Mouse (Mus musculus): ENCODE measurements around the gene Enpp6. TPM values are rescaled to one million over a fixed set of nuclear protein-coding genes. Genes with fewer than 3 reads are reported as not detected.

Enpp6 gene
- total RNA-seq (2021): under 1 TPM; 0.55 to 0.69 TPM
- long read RNA-seq, experiment 1: 0 reads
- long read RNA-seq, experiment 2, full-length matches to known transcripts: 1 of 1 reads
- long read RNA-seq, experiment 2, partial matches to known transcripts: 0 of 1 reads
- long read RNA-seq, experiment 2, other reads (novel, unspliced or antisense): 0 of 1 reads

DNA sequence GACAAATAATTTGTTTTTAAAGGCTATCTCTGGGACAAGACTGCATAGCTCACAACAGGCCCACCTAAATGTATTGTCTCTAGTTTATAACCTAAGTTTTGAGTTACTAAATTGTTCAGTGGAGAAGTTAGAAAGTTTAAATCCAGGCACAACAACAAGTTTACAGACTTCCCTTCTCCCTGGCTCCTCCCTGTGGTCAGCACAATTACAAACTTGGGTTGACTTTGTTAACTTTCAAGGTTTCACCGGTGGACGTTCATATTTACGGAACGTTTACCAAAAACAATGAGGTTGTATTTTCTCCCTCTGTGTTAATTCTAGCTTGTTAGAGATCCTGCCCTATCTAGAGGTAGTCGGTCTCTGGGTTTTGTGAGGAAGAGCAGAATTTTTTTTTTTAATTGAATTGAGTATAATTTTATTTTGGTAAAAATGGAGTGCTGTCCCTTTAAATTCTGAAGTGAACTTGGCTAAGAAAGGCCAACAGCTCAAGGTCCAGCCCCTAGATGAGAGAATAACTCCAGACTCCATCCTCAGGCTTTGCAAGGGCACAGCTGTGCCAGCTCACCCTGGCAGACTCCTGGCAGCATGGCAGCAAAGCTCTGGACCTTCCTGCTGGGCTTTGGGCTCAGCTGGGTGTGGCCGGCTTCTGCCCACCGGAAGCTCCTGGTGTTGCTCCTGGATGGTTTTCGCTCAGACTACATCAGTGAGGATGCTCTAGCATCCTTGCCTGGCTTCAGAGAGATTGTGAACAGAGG is at the start of gene Enpp6:
Enpp6 (plus strand) TSS at position 502 of the 755 bp plus-strand sequence.
- no peak for DNase-seq
- intact Hi-C loops (cut with DNase I; ENCODE audit: low total_unique reads): no loop called here

DNA sequence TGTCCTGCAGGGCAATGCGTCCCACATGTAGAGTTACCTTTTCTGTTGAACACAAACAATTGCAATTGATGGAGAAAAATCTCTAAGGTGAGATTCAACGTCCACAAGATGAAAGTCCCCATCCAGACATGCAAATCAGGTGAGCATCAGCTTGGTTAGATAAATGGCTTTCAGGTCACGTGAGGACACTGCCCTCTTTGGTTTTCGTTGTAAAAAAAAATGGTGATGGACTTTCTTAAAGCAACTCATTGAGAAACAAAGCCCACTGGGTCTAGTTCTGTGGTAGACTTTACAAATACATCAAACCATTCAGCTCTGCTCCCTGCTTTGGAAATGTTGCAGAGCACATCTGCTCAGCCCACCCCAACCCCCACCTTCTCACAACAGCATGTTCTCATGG is 48.5 kb upstream of the Enpp6 start:
- no peak for DNase-seq
- intact Hi-C loops (cut with DNase I; ENCODE audit: low total_unique reads): no loop called here

DNA sequence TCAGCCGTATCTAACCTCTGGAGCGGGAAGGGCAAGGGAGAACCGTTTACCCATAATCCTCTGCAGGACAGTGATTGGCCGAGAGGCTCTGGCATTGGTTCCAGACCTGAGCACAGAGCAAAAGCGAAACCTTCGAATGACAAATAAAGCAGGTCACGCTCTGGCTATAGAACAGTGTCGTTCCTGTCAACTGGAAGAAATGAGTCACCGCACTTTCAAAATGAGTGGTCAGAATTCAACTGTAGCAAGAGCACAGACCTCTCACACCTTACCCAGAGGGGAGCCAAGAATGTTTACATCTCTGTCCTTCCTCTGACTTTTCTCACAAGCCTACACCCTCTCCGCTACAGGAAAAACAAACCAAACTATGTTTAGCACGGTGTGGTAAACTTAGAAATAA is 45.4 kb upstream of the Enpp6 start:
- DNase-seq: peak; percentile 24
- intact Hi-C loops (cut with DNase I; ENCODE audit: low total_unique reads): loop anchor here (10.0 kb wide), 1 partner anchor 376 kb away; no protein-coding TSS in a partner anchor

DNA sequence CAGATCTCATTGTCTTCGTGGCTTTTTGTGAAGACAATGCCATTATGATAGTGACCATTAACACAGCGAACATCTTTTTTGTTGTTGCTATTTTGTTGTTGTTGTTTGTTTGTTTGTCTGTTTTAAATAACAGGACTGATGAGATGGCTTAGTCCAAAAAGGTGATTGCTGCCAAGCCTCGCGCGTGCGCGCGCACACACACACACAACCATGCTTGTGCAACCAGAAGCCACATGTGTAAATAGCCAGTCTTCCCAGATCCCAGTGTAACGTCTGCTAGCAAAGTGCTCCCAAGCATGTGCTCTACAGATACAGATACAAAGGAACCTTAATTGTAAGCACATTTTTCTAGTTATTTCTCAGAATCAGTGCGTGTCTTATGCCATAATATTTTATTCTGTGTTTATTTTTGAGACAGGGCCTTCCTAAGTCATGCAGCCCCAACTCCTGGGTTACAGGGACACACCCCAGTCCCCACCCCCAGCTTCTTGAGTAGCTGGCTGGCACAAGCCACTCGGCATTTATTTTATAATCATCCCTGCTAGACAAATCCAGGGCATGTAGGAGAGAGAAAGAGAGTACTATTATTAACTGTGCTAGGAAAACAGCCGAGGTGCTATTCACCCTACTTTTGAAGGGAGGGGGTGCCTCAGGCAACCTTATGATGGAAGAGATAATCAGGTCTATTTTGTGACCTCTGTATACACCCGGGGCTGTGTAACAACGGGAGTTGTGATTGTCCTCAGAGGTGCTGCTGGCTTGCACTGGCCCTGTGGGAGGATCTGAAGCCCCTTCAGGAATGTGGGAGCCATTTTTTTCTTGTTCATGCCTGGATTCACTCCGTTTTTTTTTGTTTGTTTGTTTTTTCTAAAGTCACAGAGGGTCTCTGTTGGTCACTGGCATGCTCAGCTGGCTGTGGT is 44.7 kb upstream of the Enpp6 start:
- intact Hi-C loops (cut with DNase I; ENCODE audit: low total_unique reads): loop anchor here (10.0 kb wide), 1 partner anchor 377 kb away; no protein-coding TSS in a partner anchor
- DNase-seq: no peak

DNA sequence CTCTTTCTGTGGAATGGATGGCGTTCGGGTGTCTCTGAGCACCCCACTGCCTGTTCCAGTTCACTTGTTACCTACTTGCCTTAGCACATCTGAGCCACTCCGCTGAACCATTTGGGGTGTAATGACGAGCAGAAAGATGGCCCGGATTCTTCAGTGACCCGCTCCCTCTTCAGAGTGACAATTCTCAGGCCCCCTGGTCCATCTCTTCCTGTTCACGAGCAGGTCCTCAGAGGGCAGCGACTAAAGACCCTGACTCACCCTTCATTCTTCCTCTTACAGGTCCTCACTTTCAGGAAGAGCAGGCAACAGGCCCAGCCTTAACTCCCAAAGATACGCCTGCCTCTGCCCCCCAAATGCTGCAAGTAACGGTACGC is 44.0 kb upstream of the Enpp6 start:
- intact Hi-C loops (cut with DNase I; ENCODE audit: low total_unique reads): loop anchor here (10.0 kb wide), 1 partner anchor 378 kb away; no protein-coding TSS in a partner anchor
- no peak for DNase-seq

DNA sequence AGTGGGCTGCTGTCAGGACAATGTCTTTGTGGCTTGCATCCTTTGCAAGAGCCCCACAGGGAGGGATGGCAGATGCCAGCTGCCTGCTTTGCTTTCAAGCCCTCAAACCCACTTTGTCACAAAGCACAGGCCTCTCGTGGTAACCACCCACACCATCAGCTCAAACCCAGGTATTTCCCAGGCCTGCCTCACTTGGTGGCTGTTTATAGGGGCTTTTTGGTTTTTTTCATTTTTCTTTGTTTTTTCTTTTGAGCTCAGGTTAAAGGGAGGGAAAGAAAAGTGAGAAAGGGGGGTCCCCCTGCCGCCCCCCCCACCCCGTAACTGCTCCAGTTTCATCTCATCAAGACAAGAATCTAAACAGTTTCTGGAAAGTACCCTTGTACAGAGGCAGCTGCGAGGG is 43.4 kb upstream of the Enpp6 start:
- no peak for DNase-seq
- intact Hi-C loops (cut with DNase I; ENCODE audit: low total_unique reads): loop anchor here (10.0 kb wide), 1 partner anchor 379 kb away; no protein-coding TSS in a partner anchor

DNA sequence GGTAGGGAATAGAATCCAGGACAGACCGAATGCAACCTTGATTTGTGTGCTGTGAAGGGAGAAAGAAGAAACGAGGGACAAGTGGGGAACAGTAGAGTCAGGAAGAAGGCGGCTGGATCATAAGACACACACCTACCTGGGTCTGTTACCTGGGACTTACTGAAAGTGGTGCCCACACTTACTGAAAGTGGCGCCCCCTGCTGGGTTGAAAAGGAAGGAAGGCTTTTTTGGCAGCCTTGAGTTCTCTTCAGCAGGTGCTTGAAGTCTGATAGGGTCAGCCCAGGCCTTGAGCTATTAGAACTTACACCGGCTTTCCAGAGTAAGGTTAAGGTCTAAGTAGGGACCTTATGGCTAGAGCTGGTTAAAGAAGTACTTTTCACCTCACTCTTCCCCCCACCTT is 40.5 kb upstream of the Enpp6 start:
- intact Hi-C loops (cut with DNase I; ENCODE audit: low total_unique reads): loop anchor here (10.0 kb wide), 1 partner anchor 381 kb away; no protein-coding TSS in a partner anchor
- DNase-seq: no peak

DNA sequence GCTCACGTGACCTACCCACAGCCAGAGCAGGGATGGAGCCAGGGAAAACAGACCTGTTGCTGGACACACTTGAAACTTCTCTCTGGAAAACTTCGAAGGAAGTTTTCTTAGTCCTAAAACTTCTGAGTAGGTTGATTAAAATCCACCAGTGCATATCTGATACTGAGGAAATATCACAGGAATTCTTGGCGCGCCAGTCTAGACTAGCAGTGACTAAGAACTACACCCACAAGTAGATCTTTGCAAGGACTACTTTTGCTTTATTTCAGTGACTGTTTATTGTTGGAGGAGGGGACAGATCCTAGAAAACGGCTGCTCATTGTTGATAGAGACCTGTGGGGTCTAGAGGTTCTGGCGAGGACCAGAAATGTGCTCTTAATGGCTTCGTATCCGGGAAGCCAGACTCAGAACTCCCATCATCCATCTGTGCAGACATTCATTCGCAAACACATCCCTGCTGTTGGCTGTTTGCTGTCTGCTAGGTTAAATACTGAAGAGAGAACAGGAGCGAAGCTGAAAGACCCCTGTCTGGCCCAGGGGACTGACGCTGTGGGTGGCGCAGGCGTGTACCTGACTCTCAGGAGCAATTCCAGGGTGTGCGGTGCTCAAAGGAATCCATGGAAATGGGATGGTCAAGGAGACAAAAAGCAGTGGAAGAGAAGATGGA is 38.5 kb upstream of the Enpp6 start:
- no peak for DNase-seq
- intact Hi-C loops (cut with DNase I; ENCODE audit: low total_unique reads): loop anchor here (2.0 to 10.0 kb wide), 2 partner anchors 275 to 383 kb away; no protein-coding TSS in a partner anchor

DNA sequence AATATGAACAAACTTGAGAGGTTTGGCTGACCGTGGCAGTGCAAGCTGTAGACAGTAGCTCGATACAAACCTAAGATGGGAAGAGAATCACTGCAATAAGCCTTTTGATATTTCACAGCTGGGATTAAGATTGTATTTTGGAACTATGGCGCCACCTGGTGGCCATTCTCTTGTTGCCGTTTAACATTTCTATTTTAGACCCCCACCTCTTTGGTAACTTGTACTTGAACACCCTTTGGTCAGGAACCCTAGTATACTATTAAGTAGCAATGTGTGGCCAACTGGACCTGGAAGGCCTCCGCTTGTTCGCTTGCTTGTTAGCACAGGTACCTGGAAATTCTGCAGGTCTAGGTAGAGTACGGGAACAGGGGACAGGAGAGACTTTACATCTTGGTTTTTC is 33.2 kb upstream of the Enpp6 start:
- DNase-seq: peak; percentile 63

DNA sequence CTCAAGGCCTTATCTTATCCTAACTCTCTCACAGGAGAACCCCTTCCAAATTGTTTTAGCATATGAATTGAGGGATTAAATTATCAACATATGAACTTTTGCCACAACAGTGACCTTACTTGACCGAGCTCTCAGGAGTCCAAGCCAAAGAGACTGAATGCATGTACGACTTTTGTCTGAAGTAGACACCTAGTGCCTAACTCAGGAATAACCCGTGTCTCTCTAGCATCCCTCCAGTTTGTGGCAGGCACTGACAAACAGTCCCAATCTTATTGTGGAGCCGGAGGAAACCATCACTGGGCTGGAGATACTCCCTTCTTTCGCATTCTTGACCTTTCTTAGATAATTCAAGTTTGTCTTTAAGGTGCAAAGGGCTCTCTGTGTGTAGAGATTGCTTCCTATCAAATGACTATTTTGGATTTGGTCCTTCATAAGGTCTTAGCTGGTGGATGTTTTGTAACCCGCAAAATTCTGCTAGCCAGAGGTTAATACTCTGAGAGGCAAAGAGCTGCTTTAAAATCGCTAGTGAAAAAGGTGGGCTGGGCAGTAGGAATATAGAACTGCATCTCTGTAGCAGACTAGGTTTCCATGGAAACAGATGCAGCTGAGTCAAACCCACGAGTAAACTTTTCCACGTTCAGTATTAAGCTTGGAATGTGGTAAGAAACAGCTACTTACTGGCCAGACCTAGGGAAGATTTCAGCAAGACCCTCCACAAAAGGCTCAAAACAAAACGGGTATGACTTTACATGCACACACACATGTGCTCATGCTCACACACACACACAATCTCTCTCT is 23.9 kb upstream of the Enpp6 start:
- no peak for DNase-seq
- intact Hi-C loops (cut with DNase I; ENCODE audit: low total_unique reads): no loop called here

More for the DNA sequence above, 33.2 kb upstream of the Enpp6 start:
- intact Hi-C loops (cut with DNase I; ENCODE audit: low total_unique reads): no loop called here

DNA sequence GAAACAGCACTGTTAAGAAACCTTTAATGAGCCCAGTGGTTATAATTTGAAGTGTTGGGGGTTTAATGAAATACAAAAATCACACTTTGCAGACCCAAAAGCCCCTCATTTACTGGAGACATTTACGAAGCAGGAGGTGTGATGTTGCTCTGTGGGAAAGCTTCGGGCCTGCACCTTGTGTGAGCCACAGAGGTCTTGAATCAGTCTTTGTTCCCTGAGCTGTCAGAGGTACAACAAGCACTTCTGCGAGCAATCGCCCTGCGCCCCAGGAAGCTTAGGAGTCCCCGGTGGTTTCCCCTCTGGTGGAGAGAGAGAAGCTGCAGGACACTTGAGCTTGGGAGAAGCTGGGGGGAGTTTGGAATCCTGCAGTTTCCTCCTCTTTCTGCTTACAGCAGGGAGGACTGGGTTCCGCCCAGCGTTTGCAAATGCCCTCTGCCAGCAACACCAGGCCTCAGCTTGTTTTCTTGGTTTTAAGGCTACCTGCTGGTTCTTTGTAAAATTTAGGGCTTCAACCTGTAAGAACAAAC is 23.0 kb upstream of the Enpp6 start:
- intact Hi-C loops (cut with DNase I; ENCODE audit: low total_unique reads): no loop called here
- DNase-seq: no peak

DNA sequence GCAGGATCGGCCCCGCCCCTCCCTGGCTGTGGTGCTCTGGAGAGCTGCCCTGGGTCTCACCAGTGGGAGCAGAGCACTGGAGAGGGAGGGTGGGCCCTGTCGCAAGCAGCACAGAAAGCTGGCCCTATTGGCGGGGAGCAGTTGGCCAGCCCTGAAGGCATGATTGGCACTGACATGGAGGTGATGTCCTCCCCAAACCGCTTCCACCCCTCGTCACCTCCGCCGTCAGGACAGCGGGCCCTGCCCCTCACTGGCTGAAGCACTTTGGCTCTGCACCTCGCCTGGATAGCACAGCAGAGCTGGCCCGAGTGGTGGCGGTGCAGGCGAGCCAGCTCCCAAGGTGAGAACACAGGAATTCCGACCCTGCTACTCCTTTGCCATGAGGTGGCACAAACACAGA is 20.9 kb upstream of the Enpp6 start:
- intact Hi-C loops (cut with DNase I; ENCODE audit: low total_unique reads): no loop called here
- DNase-seq: no peak

DNA sequence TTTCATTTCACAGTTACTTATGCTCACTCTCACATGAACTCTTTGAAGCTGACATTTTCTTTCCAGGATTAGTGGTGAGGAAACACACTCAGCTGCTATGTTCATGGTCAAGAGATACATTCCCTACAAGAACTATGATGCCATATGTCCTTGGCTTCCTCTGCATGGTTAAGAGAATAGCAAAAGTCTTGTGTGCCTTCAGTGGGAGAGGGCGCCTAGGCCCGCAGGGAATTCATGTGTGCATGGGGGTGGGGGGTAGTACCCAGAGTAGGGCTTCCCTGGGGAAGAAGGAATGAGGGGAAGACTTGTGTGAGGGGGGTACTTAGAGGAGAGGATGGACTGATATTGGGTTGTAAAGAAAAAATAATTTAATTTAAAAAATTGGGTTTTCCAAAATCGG is 18.0 kb upstream of the Enpp6 start:
- intact Hi-C loops (cut with DNase I; ENCODE audit: low total_unique reads): no loop called here
- DNase-seq: no peak

DNA sequence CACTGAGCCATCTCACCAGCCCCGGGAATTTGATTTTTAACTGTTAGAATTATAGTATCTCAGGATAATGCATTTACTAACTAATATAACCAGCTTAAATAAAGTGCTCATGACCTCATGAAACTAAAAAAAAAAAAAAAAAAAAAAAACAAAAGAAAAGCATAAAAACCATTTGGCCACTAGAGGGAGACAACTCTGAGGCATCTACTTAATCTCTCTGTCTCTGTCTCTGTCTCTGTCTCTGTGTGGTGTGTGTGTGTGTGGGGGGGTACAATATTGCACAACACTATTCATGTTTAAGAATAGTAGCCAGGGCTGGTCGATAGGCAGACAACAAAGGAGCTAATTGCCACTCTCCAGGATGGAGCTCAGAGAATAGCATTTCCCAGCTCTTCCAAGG is 17.3 kb upstream of the Enpp6 start:
- no peak for DNase-seq
- intact Hi-C loops (cut with DNase I; ENCODE audit: low total_unique reads): no loop called here

DNA sequence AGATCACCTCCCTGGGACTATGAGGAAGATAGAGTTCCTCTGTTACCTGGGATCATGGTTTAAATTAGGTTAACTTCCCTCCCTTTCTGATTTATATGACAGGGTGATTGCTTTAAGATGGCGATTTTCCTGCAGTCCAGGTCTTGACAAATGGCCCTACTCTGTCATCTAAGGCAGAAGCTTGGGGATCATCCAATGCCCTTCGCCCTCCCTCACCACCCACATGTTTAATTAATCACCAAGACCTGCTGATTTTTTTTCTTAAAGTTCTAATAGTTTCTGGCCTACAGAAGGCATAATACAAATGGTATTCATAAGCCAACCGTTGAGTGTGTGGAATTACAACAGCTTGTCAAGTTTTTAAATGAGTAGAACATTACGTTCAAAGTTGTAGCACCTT is 9.3 kb upstream of the Enpp6 start:
- DNase-seq: no peak
- intact Hi-C loops (cut with DNase I; ENCODE audit: low total_unique reads): no loop called here

DNA sequence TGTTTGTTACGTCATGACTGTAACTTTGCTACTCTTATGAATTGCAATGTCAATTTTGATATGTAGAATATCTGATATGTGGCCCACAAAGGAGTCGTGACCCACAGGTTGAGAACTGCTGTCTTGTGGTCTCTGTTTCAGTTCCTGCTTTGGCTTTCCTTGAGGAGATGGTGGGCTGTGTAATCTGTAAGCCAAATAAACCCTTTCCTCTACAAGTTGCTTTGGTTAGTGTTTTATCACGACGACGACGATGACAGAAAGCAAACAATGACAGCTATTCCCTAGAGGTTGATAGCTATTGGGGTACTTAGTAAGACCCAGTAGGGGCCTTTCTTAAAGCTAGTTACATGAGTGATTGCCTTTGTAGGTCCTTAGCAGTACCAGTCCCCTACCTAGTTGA is 4.5 kb upstream of the Enpp6 start:
- DNase-seq: no peak
- intact Hi-C loops (cut with DNase I; ENCODE audit: low total_unique reads): no loop called here

DNA sequence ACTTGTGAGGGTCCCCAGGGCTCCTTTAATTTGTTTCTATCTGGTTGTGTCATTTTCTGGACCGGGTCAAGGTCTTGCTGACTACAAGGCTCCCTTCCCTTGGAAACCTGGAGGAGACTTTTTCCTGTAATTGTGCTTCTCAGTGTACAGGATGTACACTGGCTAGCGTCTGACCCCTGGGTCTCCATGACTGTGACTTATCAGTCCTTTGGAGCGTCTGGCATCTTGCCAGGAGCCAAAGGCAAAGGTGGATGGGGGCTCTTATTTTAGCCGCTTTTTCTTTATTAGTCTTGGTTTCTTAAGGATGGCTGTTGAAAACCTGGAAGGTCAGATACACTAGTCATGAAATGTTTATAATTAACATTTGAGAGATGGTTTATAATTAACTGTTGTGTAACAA is 3.9 kb upstream of the Enpp6 start:
- DNase-seq: no peak

DNA sequence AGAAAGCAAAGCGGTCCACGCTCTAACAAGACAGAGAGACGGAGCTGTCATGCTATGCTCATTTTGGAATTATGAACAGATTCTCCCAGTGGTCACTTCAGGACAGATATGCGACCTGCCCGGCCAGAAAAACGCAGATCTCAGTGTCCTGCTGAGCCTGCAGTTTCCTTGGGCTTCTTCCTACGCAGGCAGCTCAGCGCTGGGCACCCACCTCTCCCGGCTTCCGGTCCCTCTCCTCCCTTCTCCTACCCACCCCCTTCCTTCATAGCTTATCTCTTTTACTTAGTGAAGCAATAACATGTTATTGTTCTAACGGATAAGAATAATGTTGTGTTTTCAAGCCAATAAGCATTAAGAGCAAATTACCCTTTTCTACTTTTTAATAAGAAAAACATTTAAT is 2.0 kb upstream of the Enpp6 start:
- intact Hi-C loops (cut with DNase I; ENCODE audit: low total_unique reads): no loop called here
- DNase-seq: no peak

More for the DNA sequence above, 3.9 kb upstream of the Enpp6 start:
- intact Hi-C loops (cut with DNase I; ENCODE audit: low total_unique reads): no loop called here

DNA sequence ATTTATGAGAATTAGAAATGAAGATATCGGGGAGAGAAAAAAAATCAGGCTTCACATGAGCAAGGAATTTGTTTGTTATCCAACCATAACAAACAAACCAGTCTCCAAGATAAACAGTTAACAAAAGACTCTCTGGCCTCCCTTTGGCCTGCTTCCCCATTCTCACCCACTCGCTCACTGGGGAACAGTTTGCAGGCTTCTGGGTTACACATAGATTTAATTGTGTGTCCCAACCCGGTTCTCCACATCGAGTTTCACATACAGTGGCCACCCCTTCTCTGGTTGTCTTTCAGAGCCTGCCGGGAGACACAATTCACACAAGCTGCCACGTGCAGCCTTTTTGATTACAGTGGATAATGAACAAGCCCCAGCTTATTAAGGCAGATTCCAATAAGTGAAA is 1.7 kb downstream of the Enpp6 start:
- intact Hi-C loops (cut with DNase I; ENCODE audit: low total_unique reads): no loop called here
- no peak for DNase-seq

Measured in gastrocnemius, postnatal 14 days (tissue).